Mouse (Mus musculus): Measurements from ENCODE around the gene Ing3. TPM values are rescaled to one million over a fixed set of nuclear protein-coding genes. Genes with fewer than 3 reads are reported as not detected.

Ing3 gene
- polyA plus RNA-seq, 1 experiment from 2014 or later = 50.5 TPM

- no peaks in the 10 kb centered on the region for H3K9me3 ChIP-seq (ENCODE audit: control insufficient read depth, low read length)
- no peaks in the 10 kb centered on the region for H3K27me3 ChIP-seq (ENCODE audit: control insufficient read depth, insufficient read depth, low read length)
- no peak for ATAC-seq (ENCODE audit: low FRiP score, low TSS enrichment)
- H3K4me2 ChIP-seq (ENCODE audit: low read length) = no peak overlapping the region
- no peak overlapping the region for H3K4me3 ChIP-seq (replicated peaks; ENCODE audit: low read depth, low read length)
- no peak overlapping the region for H3K27ac ChIP-seq (replicated peaks; ENCODE audit: low read depth, low read length)
- WGBS = 86% methylated on average over 2 of the region's 2 CpGs
- no peaks in the 10 kb centered on the region for H3K4me1 ChIP-seq (ENCODE audit: control insufficient read depth, insufficient read depth, low read length)
- H3K9ac ChIP-seq (replicated peaks; ENCODE audit: low read length) = no peak overlapping the region
- no peak for DNase-seq
- H3K36me3 ChIP-seq (ENCODE audit: control insufficient read depth, insufficient read depth, low read length) = no peaks in the 10 kb centered on the region
These were observed 62.2 kb downstream of the Ing3 start for GRCm38 (mm10) chr6:22011546-22011945.

DNA sequence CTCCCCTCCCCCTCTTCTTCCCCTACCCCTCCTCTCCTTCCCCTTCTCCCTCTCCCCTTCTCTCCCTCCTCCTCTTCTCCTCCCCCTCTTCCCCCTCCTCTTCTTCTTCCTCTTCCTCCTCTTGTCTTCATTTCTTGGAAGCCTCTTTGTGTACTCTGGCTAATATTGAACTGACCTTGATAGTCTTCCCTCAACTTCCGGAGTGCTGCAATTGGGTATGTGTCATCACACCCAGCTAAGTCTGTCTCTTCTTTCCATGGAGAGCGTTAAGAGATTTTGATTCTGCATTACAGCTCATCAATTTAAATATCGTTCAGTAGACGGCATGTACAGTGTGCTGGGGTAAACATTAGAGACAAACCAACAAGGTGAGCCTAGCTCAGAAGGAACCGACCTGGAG lies 62.7 kb downstream of the Ing3 start:
- no peaks in the 10 kb centered on the region for H3K9me3 ChIP-seq (ENCODE audit: control insufficient read depth, low read length)

DNA sequence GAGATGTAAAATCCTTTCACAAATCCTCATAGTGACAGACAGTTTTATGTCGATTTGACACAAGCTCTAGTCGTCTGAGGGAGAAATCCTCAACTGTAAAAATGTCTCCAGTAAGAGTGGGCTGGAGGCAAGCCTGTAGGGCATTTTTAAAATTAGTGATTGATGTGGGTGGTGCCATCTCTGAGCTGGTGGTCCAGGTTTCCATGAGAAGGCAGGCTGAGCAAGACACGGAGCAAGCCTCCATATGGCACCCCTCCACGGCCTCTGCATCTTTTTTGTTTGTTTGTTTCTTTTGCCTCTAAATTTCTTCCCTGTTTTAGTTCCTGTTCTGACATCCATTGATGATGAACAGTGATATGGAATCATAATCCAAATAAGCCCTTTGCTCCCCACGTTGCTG lies 63.1 kb downstream of the Ing3 start:
- Histone ChIP-seq H3K4me3 (replicated peaks; ENCODE audit: low read depth, low read length) (no peak overlapping the region), H3K27ac (replicated peaks; ENCODE audit: low read depth, low read length) (no peak overlapping the region), H3K36me3 (ENCODE audit: control insufficient read depth, insufficient read depth, low read length) (no peaks in the 10 kb centered on the region), H3K4me1 (ENCODE audit: control insufficient read depth, insufficient read depth, low read length) (no peaks in the 10 kb centered on the region), H3K4me2 (ENCODE audit: low read length) (no peak overlapping the region), H3K27me3 (ENCODE audit: control insufficient read depth, insufficient read depth, low read length) (no peaks in the 10 kb centered on the region), H3K9me3 (ENCODE audit: control insufficient read depth, low read length) (no peaks in the 10 kb centered on the region), H3K9ac (replicated peaks; ENCODE audit: low read length) (no peak overlapping the region)
- ATAC-seq (ENCODE audit: low FRiP score, low TSS enrichment) = no peak
- WGBS = 85% methylated on average over 5 of the region's 5 CpGs
- DNase-seq = no peak

More for the DNA sequence above, 62.7 kb downstream of the Ing3 start:
- ATAC-seq (ENCODE audit: low FRiP score, low TSS enrichment) = no peak
- Histone ChIP-seq H3K9ac (replicated peaks; ENCODE audit: low read length) (no peak overlapping the region), H3K36me3 (ENCODE audit: control insufficient read depth, insufficient read depth, low read length) (no peaks in the 10 kb centered on the region), H3K27me3 (ENCODE audit: control insufficient read depth, insufficient read depth, low read length) (no peaks in the 10 kb centered on the region), H3K4me2 (ENCODE audit: low read length) (no peak overlapping the region), H3K4me1 (ENCODE audit: control insufficient read depth, insufficient read depth, low read length) (no peaks in the 10 kb centered on the region), H3K4me3 (replicated peaks; ENCODE audit: low read depth, low read length) (no peak overlapping the region), H3K27ac (replicated peaks; ENCODE audit: low read depth, low read length) (no peak overlapping the region)
- WGBS = 85% methylated on average over 5 of the region's 5 CpGs
- no peak for DNase-seq

DNA sequence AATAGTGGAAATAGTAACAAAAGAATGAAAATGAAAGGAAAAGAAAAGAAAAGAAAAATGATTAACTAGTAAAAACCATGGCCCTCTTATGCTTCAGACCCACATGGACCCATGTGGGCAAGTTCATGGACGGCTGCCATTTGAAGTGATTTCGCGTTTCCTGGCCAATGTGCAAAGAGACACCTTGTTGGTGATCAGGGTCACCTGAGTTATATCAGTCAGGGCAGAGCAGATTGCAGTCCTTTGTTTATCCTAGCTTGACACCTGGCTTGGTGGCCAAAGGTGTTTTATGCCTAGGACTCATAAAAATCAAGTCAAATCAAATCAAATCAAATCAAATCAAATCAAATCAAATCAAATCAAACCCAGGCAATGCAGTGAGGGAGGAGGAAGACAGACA lies 64.0 kb downstream of the Ing3 start:
- H3K4me3 ChIP-seq (replicated peaks; ENCODE audit: low read depth, low read length) = no peak overlapping the region
- no peaks in the 10 kb centered on the region for H3K4me1 ChIP-seq (ENCODE audit: control insufficient read depth, insufficient read depth, low read length)
- H3K9ac ChIP-seq (replicated peaks; ENCODE audit: low read length) = no peak overlapping the region
- no peaks in the 10 kb centered on the region for H3K27me3 ChIP-seq (ENCODE audit: control insufficient read depth, insufficient read depth, low read length)
- H3K4me2 ChIP-seq (ENCODE audit: low read length) = no peak overlapping the region
- no peaks in the 10 kb centered on the region for H3K36me3 ChIP-seq (ENCODE audit: control insufficient read depth, insufficient read depth, low read length)
- H3K9me3 ChIP-seq (ENCODE audit: control insufficient read depth, low read length) = no peaks in the 10 kb centered on the region
- ATAC-seq (ENCODE audit: low FRiP score, low TSS enrichment) (no peak), DNase-seq (no peak)
- H3K27ac ChIP-seq (replicated peaks; ENCODE audit: low read depth, low read length) = no peak overlapping the region
- 97% methylated on average over 3 of the region's 3 CpGs for WGBS

GRCm38 (mm10) chr6:22014291-22014911 lies 65.0 kb downstream of the Ing3 start:
- ATAC-seq (ENCODE audit: low FRiP score, low TSS enrichment) = peak; percentile 24; the same call in 1 of the 2 replicates
- Histone ChIP-seq H3K27ac (replicated peaks; ENCODE audit: low read depth, low read length) (no peak overlapping the region), H3K4me2 (ENCODE audit: low read length) (no peak overlapping the region), H3K9ac (replicated peaks; ENCODE audit: low read length) (no peak overlapping the region), H3K4me1 (ENCODE audit: control insufficient read depth, insufficient read depth, low read length) (0 out of 2 replicates have a peak, but pooled peaks cover 4% of the 10 kb centered on the region), H3K36me3 (ENCODE audit: control insufficient read depth, insufficient read depth, low read length) (no peaks in the 10 kb centered on the region), H3K4me3 (replicated peaks; ENCODE audit: low read depth, low read length) (no peak overlapping the region), H3K27me3 (ENCODE audit: control insufficient read depth, insufficient read depth, low read length) (no peaks in the 10 kb centered on the region), H3K9me3 (ENCODE audit: control insufficient read depth, low read length) (no peaks in the 10 kb centered on the region)
- 92% methylated on average over 6 of the region's 6 CpGs for WGBS
- DNase-seq = no peak

- H3K27ac ChIP-seq (replicated peaks; ENCODE audit: low read depth, low read length) = no peak overlapping the region
- WGBS = 84% methylated on average over 7 of the region's 7 CpGs
These were observed 68.3 kb downstream of the Ing3 start for GRCm38 (mm10) chr6:22017631-22018030.

DNA sequence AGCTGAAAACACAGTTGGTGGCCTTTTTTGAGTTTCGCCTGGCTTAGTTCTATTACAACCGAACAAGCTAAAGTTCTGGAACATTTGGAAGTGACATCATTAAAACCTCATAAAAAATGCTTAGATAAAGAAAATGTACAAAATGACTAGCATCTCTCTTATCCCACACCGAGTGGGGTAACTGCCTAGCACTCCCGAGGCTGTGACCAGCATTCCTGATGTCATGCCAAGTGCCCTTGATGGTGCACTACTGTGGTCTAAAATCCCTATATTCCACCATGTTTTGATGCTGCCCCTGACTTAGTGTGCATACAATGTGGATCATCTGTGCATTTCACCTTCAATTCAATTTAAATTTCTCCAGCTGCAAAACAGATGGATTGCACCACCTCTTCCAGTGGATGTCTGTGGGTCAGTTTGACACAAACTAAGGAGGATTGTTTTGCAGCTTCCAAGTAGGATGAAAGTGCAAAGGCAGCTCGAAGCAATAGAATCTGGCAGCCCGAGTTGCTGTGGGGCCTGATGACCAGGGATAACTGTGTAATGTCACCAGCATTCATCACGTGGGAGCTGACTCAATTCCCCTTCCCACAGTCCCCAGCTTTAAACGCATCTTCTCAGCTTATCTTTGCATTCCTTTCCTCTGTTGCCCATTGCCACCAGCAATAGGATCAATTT lies 69.5 kb downstream of the Ing3 start:
- Histone ChIP-seq H3K9ac (replicated peaks; ENCODE audit: low read length) (no peak overlapping the region), H3K27me3 (ENCODE audit: control insufficient read depth, insufficient read depth, low read length) (no peaks in the 10 kb centered on the region), H3K4me3 (replicated peaks; ENCODE audit: low read depth, low read length) (no peak overlapping the region), H3K27ac (replicated peaks; ENCODE audit: low read depth, low read length) (no peak overlapping the region), H3K36me3 (ENCODE audit: control insufficient read depth, insufficient read depth, low read length) (no peaks in the 10 kb centered on the region), H3K4me1 (ENCODE audit: control insufficient read depth, insufficient read depth, low read length) (0 out of 2 replicates have a peak, but pooled peaks cover 4% of the 10 kb centered on the region), H3K9me3 (ENCODE audit: control insufficient read depth, low read length) (no peaks in the 10 kb centered on the region), H3K4me2 (ENCODE audit: low read length) (no peak overlapping the region)
- no peak for DNase-seq
- WGBS = 69% methylated on average over 8 of the region's 8 CpGs
- no peak for ATAC-seq (ENCODE audit: low FRiP score, low TSS enrichment)

More at GRCm38 (mm10) chr6:22017631-22018030, 68.3 kb downstream of the Ing3 start:
- Histone ChIP-seq H3K27me3 (ENCODE audit: control insufficient read depth, insufficient read depth, low read length) (no peaks in the 10 kb centered on the region), H3K9me3 (ENCODE audit: control insufficient read depth, low read length) (no peaks in the 10 kb centered on the region), H3K4me2 (ENCODE audit: low read length) (no peak overlapping the region), H3K4me1 (ENCODE audit: control insufficient read depth, insufficient read depth, low read length) (0 out of 2 replicates have a peak, but pooled peaks cover 4% of the 10 kb centered on the region), H3K36me3 (ENCODE audit: control insufficient read depth, insufficient read depth, low read length) (no peaks in the 10 kb centered on the region), H3K4me3 (replicated peaks; ENCODE audit: low read depth, low read length) (no peak overlapping the region), H3K9ac (replicated peaks; ENCODE audit: low read length) (no peak overlapping the region)
- DNase-seq (no peak), ATAC-seq (ENCODE audit: low FRiP score, low TSS enrichment) (no peak)

DNA sequence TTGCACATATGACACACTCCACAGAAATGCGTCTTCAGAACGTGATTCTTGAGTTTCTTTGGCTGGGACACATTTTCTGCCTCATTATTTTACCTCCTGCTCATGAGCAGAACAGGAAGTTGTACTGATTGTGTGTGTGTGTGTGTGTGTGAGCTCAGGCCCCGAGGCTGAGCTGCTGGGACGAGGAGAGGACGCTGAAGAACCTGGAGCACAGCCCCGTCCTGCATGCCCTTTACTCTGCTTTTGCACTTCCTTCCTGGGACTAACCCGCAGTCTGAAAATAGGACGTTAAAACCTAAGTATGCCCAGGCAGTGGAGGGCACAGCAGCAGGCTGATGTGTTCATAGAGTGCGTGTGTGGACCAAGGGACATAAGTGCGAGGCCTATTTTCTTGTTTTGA lies 70.3 kb downstream of the Ing3 start:
- Histone ChIP-seq H3K27ac (replicated peaks; ENCODE audit: low read depth, low read length) (no peak overlapping the region), H3K4me2 (ENCODE audit: low read length) (no peak overlapping the region), H3K9me3 (ENCODE audit: control insufficient read depth, low read length) (no peaks in the 10 kb centered on the region), H3K4me1 (ENCODE audit: control insufficient read depth, insufficient read depth, low read length) (0 out of 2 replicates have a peak, but pooled peaks cover 4% of the 10 kb centered on the region), H3K9ac (replicated peaks; ENCODE audit: low read length) (no peak overlapping the region), H3K27me3 (ENCODE audit: control insufficient read depth, insufficient read depth, low read length) (no peaks in the 10 kb centered on the region), H3K4me3 (replicated peaks; ENCODE audit: low read depth, low read length) (no peak overlapping the region), H3K36me3 (ENCODE audit: control insufficient read depth, insufficient read depth, low read length) (no peaks in the 10 kb centered on the region)
- ATAC-seq (ENCODE audit: low FRiP score, low TSS enrichment) = no peak
- 67% methylated on average over 10 of the region's 10 CpGs for WGBS
- no peak for DNase-seq

- no peaks in the 10 kb centered on the region for H3K36me3 ChIP-seq (ENCODE audit: control insufficient read depth, insufficient read depth, low read length)
- H3K4me3 ChIP-seq (replicated peaks; ENCODE audit: low read depth, low read length) = no peak overlapping the region
- H3K4me2 ChIP-seq (ENCODE audit: low read length) = no peak overlapping the region
- no peak overlapping the region for H3K9ac ChIP-seq (replicated peaks; ENCODE audit: low read length)
- no peaks in the 10 kb centered on the region for H3K9me3 ChIP-seq (ENCODE audit: control insufficient read depth, low read length)
- DNase-seq (no peak), ATAC-seq (ENCODE audit: low FRiP score, low TSS enrichment) (no peak)
- 86% methylated on average over 5 of the region's 5 CpGs for WGBS
- no peak overlapping the region for H3K27ac ChIP-seq (replicated peaks; ENCODE audit: low read depth, low read length)
- H3K4me1 ChIP-seq (ENCODE audit: control insufficient read depth, insufficient read depth, low read length) = peaks cover 7% of the 10 kb centered on the region; the same call in 1 of the 2 replicates
- H3K27me3 ChIP-seq (ENCODE audit: control insufficient read depth, insufficient read depth, low read length) = no peaks in the 10 kb centered on the region
These were observed 71.3 kb downstream of the Ing3 start for GRCm38 (mm10) chr6:22020696-22021095.
